Mouse (Mus musculus) adrenal gland, postnatal 25 days (tissue): Measurements from ENCODE around the gene Ncoa7. TPM values are rescaled to one million over a fixed set of nuclear protein-coding genes. Genes with fewer than 3 reads are reported as not detected.

Source experiments
- DNase-seq: peaks from one replicate; pipeline ENCODE4 v3.0.0; 2021; ENCODE audit warnings: mixed read lengths
- total RNA-seq: library from RNA; stranded (reverse); gene quantifications from 2 replicates; pipeline ENCODE4 v1.2.3, GENCODE M21; 2021

Gene Ncoa7
- total RNA-seq, 1 experiment from 2014 or later = 42.0 TPM

GRCm38 (mm10) chr10:30743275-30743674, 59.9 kb downstream of the Ncoa7 start:
- no peak for DNase-seq

GRCm38 (mm10) chr10:30738403-30738802, 64.7 kb downstream of the Ncoa7 start:
- DNase-seq = no peak

- DNase-seq = no peak
Observed at GRCm38 (mm10) chr10:30737323-30737722, 65.8 kb downstream of the Ncoa7 start.

- DNase-seq = no peak
Observed at GRCm38 (mm10) chr10:30733148-30733785, 69.9 kb downstream of the Ncoa7 start.

GRCm38 (mm10) chr10:30731321-30731914, 71.7 kb downstream of the Ncoa7 start:
- peak; percentile 43 for DNase-seq

GRCm38 (mm10) chr10:30730791-30731190, 72.3 kb downstream of the Ncoa7 start:
- no peak for DNase-seq

- DNase-seq = no peak
Observed at GRCm38 (mm10) chr10:30729157-30730096, 73.7 kb downstream of the Ncoa7 start.

GRCm38 (mm10) chr10:30723014-30723413, 80.1 kb downstream of the Ncoa7 start:
- no peak for DNase-seq

- no peak for DNase-seq
Observed at GRCm38 (mm10) chr10:30720556-30720955, 82.6 kb downstream of the Ncoa7 start.

GRCm38 (mm10) chr10:30719947-30720346, 83.2 kb downstream of the Ncoa7 start:
- DNase-seq = no peak

GRCm38 (mm10) chr10:30718703-30719340, 84.3 kb downstream of the Ncoa7 start:
- no peak for DNase-seq

GRCm38 (mm10) chr10:30716171-30716570, 87.0 kb downstream of the Ncoa7 start:
- no peak for DNase-seq

- no peak for DNase-seq
Observed at GRCm38 (mm10) chr10:30712540-30712939, 90.6 kb downstream of the Ncoa7 start.

GRCm38 (mm10) chr10:30709846-30710403, 93.2 kb downstream of the Ncoa7 start:
- no peak for DNase-seq

GRCm38 (mm10) chr10:30708039-30708438, 95.1 kb downstream of the Ncoa7 start:
- DNase-seq = no peak

- DNase-seq = no peak
Observed at GRCm38 (mm10) chr10:30702663-30703062, 100.5 kb downstream of the Ncoa7 start.

- DNase-seq = no peak
Observed at GRCm38 (mm10) chr10:30686862-30687261, 116.3 kb downstream of the Ncoa7 start.

- no peak for DNase-seq
Observed at GRCm38 (mm10) chr10:30683449-30683848, 119.7 kb downstream of the Ncoa7 start.

GRCm38 (mm10) chr10:30679756-30680155, 123.4 kb downstream of the Ncoa7 start:
- no peak for DNase-seq

- peak; percentile 27 for DNase-seq
Observed at GRCm38 (mm10) chr10:30678051-30678450, 125.1 kb downstream of the Ncoa7 start.

- no peak for DNase-seq
Observed at GRCm38 (mm10) chr10:30674825-30675224, 128.3 kb downstream of the Ncoa7 start.

GRCm38 (mm10) chr10:30666580-30666979, 136.5 kb downstream of the Ncoa7 start:
- DNase-seq = no peak
